Mouse (Mus musculus) cerebellum, adult 2 months (tissue): ENCODE measurements around the gene Hnf1b. TPM values are rescaled to one million over a fixed set of nuclear protein-coding genes. Genes with fewer than 3 reads are reported as not detected.

ENCODE experiments used
- DNase-seq, 2 experiments: peaks; one replicate each; pipeline ENCODE4 v3.0.0; 2021
- H3K27ac ChIP-seq: fragments of 200-500 bp; 2 replicates; pipeline ENCODE4 v1.5.1; 2012; ENCODE audit warnings: low read length, control low read depth, inconsistent platforms; ENCODE audit not compliant: insufficient read depth
- H3K27me3 ChIP-seq: fragments of 200-500 bp; 2 replicates; pipeline ENCODE4 v1.6.1; 2012; ENCODE audit warnings: inconsistent platforms, mild to moderate bottlenecking, low read length, moderate library complexity; ENCODE audit not compliant: control insufficient read depth, insufficient read depth
- H3K4me1 ChIP-seq: fragments of 200-500 bp; 2 replicates; pipeline ENCODE4 v1.6.1; 2011; ENCODE audit warnings: low read length; ENCODE audit not compliant: control insufficient read depth, insufficient read depth
- H3K4me3 ChIP-seq: fragments of 200-500 bp; replicated peaks from 2 replicates; pipeline ENCODE3; 2011; ENCODE audit warnings: mild to moderate bottlenecking, low read depth, low read length, control low read depth; ENCODE audit not compliant: insufficient read depth
- CTCF ChIP-seq: fragments of 200-500 bp; IDR thresholded peaks from 2 replicates; pipeline ENCODE4 v1.5.1; 2011; ENCODE audit warnings: low read depth, mild to moderate bottlenecking, control low read depth, low read length, moderate library complexity, borderline replicate concordance; ENCODE audit not compliant: insufficient read depth
- POLR2A ChIP-seq: fragments of 200-500 bp; IDR thresholded peaks from 2 replicates; pipeline ENCODE4 v1.6.1; 2011; ENCODE audit warnings: low read length, control low read depth, borderline replicate concordance; ENCODE audit not compliant: insufficient read depth
- WGBS: fragments of 180-500 bp; shearing (Covaris S2); methylation state at CpG from one replicate; pipeline ENCODE4 v1.1.7; 2018; 5-methylcytosine and 5-hydroxymethylcytosine counted together
- polyA plus RNA-seq: library from polyadenylated mRNA; depleted of rRNA; stranded (reverse); fragments of >200 nt; gene quantifications from 2 replicates; pipeline ENCODE4 v1.2.3, GENCODE M21; 2012

Gene Hnf1b
- polyA plus RNA-seq, 1 experiment, result 0.20 TPM

GRCm38 (mm10) chr11:83877765-83878164, 27.9 kb downstream of the Hnf1b start:
- Histone ChIP-seq H3K4me1 (no peaks in the 10 kb centered on the region), H3K27ac (no peak overlapping the region), H3K27me3 (no peaks in the 10 kb centered on the region), H3K4me3 (no peak overlapping the region)
- no peak for TF ChIP-seq POLR2A
- TF ChIP-seq CTCF, result no peak
- DNase-seq, result no peak
- 62% methylated on average over 8 of the region's 8 CpGs for WGBS

DNA sequence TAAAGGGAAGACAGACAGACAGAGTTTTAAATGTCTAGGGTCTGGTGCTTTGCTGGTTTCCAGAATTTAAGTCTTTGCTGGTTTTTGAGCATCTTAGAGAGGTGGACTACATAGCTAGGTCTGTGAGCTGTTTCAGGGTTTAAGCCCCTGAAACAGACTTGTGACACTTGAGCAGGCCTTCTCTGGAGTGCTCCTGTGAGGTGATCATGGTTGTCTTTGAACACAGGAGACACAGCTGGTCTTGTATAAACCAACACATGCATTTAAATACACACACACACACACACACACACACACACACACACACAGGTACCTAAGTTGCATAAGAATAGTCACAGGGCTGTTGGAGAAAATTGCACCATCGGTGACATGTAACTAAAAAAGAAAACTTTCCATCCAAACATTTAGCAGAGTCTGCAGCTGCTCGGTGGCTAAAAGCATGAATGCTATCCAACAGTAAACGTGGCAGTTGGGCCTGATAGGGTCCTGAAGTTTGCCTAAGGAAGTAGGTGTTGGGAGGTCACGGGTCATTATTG, 28.6 kb downstream of the Hnf1b start:
- no peak for DNase-seq
- Histone ChIP-seq H3K4me3 (no peak overlapping the region), H3K4me1 (no peaks in the 10 kb centered on the region), H3K27ac (no peak overlapping the region), H3K27me3 (no peaks in the 10 kb centered on the region)
- 83% methylated on average over 4 of the region's 4 CpGs for WGBS
- TF ChIP-seq CTCF, result no peak
- TF ChIP-seq POLR2A, result no peak

DNA sequence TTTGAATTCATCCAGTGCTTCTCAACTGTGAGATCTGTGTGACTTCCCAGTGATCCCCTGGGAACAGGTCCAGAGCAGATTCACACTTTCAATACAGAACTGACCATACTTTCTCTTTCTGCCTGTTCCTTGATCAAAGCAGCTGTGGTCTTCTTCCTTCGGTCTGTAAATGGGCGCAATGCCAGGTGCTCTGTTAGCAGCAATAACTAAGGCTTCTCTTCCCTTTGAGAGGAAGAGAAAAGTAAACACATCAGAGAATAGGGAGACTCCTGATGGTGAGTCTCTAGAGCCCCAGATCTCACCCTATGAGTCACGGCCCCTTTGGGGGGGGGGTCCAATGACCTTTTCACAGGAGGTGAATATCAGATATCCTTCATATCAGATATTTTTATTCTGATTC, 29.3 kb downstream of the Hnf1b start:
- TF ChIP-seq POLR2A (no peak), CTCF (no peak)
- no peak overlapping the region for H3K4me3 ChIP-seq
- no peaks in the 10 kb centered on the region for H3K4me1 ChIP-seq
- no peaks in the 10 kb centered on the region for H3K27me3 ChIP-seq
- no peak for DNase-seq
- no peak overlapping the region for H3K27ac ChIP-seq
- WGBS, result 48% methylated on average over 3 of the region's 3 CpGs

DNA sequence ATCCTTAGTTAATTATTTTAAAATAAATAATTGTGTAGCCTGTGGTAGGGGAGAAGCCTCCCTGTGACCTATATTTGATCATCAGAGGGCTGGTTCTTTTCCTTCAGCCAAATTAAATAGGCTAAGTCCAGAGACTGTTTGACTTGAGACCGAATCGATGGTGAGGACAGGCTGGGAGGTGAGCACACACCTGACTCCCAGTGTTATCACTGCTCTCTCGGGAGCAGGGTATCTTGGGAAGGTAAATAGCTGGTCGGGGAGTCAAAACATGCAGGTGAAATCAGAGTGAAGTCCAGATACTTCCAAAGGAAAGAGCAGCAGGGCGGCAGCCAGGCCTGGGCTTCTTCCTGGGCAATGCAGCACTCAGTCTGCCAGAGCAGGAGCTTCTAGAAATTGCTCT, 31.6 kb downstream of the Hnf1b start:
- WGBS, result 76% methylated on average over 5 of the region's 5 CpGs
- TF ChIP-seq POLR2A (no peak), CTCF (no peak)
- H3K4me3 ChIP-seq, result no peak overlapping the region

GRCm38 (mm10) chr11:83882552-83882951, 32.7 kb downstream of the Hnf1b start:
- no peak for TF ChIP-seq CTCF
- no peak for TF ChIP-seq POLR2A
- Histone ChIP-seq H3K27me3 (no peaks in the 10 kb centered on the region), H3K27ac (no peak overlapping the region), H3K4me3 (no peak overlapping the region), H3K4me1 (no peaks in the 10 kb centered on the region)
- no peak for DNase-seq
- WGBS, result 44% methylated on average over 6 of the region's 6 CpGs

More for the DNA sequence above, 31.6 kb downstream of the Hnf1b start:
- H3K27ac ChIP-seq, result no peak overlapping the region
- DNase-seq, result no peak
- H3K4me1 ChIP-seq, result no peaks in the 10 kb centered on the region
- no peaks in the 10 kb centered on the region for H3K27me3 ChIP-seq

DNA sequence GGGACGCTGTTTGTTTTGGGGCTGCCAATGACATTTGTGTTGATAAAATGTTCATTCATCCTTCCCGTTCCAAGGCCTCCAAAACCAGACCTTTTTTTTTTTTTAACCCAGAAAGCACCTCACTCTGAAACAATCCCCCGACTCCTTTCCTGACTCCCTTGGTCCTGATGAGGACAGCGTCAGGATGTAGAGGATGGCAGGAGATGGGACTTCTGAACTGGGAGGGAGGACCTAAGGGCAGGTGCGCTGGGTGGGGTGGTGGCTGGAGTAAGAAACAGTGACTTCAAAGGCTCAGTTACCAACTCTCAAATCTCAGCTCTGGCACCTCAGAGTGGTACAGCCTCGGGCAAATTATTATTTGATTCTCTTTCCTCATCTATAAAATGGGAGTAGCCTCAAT, 33.2 kb downstream of the Hnf1b start:
- no peak for DNase-seq
- Histone ChIP-seq H3K27ac (no peak overlapping the region), H3K4me1 (no peaks in the 10 kb centered on the region), H3K4me3 (no peak overlapping the region), H3K27me3 (no peaks in the 10 kb centered on the region)
- 81% methylated on average over 6 of the region's 6 CpGs for WGBS
- no peak for TF ChIP-seq CTCF
- no peak for TF ChIP-seq POLR2A

GRCm38 (mm10) chr11:83883812-83884211, 33.9 kb downstream of the Hnf1b start:
- WGBS, result 87% methylated on average over 9 of the region's 9 CpGs
- no peaks in the 10 kb centered on the region for H3K4me1 ChIP-seq
- no peak for TF ChIP-seq CTCF
- no peak overlapping the region for H3K27ac ChIP-seq
- no peak for DNase-seq
- H3K4me3 ChIP-seq, result no peak overlapping the region
- no peaks in the 10 kb centered on the region for H3K27me3 ChIP-seq

GRCm38 (mm10) chr11:83885175-83885574, 35.3 kb downstream of the Hnf1b start:
- 94% methylated on average over 8 of the region's 8 CpGs for WGBS
- Histone ChIP-seq H3K27ac (no peak overlapping the region), H3K27me3 (no peaks in the 10 kb centered on the region), H3K4me3 (no peak overlapping the region), H3K4me1 (no peaks in the 10 kb centered on the region)
- no peak for DNase-seq
- TF ChIP-seq CTCF (no peak), POLR2A (no peak)

DNA sequence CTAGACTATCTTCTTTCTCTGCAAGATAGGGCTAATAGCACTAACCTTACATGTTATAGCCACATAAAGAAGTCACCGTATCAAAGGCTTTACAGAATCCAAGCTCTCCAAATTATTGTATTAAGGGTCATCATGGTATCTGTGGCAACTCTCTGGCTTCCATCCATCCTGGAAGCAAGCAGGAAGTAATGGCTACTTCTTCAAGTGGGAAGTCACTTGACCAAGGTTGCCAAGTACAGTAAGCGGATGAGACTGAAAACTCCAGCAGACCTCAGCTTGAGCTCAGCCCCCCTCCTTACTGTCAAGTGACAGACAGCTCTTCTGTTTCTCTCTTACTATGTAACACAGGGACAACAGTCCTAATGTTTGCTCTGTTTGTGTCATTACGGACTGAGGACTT, 36.9 kb downstream of the Hnf1b start:
- WGBS, result 61% methylated on average over 3 of the region's 3 CpGs
- H3K4me1 ChIP-seq, result no peaks in the 10 kb centered on the region
- no peak for DNase-seq
- H3K4me3 ChIP-seq, result no peak overlapping the region
- TF ChIP-seq CTCF (no peak), POLR2A (no peak)
- no peaks in the 10 kb centered on the region for H3K27me3 ChIP-seq
- no peak overlapping the region for H3K27ac ChIP-seq
